Mouse (Mus musculus) embryo, embryonic 10.5 days (tissue): Measurements from ENCODE around the gene Ralgapa1.

Source experiments
- DNase-seq: peaks from one replicate; pipeline ENCODE4 v3.0.0-alpha.2; 2015; ENCODE audit warnings: low spot score

Gene Ralgapa1

DNA sequence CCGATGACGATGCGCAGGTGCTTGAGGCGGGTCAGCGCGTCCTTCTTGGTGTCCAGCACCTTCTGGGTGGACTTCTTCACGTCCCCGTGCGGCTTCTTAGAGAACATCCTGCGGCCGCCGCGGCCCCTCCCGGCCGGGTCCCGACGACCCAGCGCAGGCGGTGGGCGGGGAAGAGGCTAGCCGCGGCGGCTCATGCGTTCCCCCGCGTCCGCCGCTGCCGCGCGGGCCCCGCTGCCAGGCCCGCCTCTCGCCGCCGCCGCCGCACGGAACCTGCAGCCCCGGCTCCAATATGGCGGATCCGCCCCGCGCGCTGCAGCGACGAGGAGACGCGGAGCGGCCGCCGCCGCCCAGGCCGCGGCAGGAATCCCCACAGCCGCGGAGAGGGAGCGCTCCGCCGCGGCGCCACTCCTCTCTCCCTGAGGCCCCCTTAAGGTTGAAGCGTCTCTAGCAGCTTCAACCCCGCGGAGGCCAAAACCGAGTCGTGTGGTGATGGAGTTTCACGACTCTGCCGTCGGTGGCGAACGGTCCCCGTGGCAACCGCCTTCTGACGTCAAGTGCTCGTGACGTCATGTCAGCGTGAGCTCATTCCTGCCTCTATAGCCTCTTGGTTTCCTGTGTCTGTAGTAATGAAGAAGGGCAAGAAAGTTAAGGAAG is at the start of gene Ralgapa1:
Gene Ralgapa1, minus strand, starts transcription at position 507 of the 654 bp plus-strand sequence.
- DNase-seq = peak; percentile 95

DNA sequence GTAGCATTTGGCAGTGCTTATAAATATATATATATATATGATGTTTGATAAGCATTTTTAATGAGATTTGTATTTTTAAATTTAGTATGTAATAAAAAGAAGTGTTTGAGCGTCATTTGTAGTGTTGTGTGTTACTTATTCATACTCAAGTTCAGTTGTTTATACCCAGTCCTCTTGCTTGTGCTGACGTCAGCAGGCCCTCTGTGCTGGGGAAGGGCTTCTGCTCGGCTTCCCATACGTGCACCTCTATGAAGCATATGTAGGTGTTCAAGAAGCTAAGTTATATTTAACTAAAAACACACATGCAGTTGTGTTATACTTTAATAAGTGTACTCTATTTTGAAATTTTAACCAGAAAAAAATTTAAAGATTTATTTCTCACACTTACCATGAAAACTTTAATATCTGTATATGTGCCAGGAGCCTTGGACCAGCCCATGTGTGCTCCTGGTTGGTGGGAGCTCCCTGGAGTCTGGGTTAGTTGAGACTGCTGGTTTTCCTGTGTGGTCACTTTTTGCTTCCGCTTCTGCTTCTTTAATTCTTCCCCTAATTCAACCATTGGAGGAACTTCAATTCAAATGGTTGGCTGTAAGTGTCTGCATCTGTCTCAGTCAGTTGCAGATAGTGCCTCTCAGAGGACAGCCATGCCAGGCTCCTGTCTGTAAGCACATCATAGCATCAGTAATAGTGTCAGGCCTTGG is 48.8 kb upstream of the Ralgapa1 start:
- no peak for DNase-seq

DNA sequence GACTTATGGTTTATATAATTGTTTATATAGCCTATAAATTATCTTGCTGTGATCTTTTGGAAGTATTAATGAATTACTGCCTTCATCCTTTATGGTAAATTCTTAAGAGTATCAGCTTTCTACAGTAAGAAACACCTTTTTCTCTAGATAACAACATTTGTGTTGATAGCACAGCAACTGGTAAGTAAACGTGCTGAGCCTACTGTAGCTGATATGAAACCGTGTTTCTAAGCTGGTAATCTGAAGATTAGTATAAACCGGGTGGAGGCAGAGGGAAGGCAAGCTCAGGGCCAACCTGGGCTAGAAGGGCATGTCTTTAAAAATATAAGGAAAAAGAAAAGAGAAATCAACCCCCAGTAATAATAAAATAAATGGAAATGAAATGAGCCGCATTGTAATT is 46.8 kb upstream of the Ralgapa1 start:
- DNase-seq = no peak

DNA sequence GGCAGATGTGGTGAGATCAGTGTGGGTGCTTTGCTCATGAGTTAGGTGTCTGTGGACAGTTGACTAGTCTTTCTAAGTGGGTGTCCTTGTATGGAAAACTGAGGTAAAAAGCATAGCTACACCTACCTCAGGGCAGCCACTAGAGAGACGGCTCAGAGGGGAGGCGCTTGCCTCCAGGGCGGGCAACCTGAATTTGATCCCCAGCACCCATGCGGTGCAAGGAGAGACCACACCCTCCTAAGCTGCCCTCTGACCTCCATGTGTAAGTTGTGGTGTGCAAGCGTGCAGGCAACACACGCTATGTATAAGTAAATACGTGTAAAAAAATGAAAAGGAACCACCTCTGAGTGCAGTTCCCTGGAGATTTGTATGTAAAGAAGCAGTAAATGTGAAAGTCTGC is 39.7 kb upstream of the Ralgapa1 start:
- no peak for DNase-seq

DNA sequence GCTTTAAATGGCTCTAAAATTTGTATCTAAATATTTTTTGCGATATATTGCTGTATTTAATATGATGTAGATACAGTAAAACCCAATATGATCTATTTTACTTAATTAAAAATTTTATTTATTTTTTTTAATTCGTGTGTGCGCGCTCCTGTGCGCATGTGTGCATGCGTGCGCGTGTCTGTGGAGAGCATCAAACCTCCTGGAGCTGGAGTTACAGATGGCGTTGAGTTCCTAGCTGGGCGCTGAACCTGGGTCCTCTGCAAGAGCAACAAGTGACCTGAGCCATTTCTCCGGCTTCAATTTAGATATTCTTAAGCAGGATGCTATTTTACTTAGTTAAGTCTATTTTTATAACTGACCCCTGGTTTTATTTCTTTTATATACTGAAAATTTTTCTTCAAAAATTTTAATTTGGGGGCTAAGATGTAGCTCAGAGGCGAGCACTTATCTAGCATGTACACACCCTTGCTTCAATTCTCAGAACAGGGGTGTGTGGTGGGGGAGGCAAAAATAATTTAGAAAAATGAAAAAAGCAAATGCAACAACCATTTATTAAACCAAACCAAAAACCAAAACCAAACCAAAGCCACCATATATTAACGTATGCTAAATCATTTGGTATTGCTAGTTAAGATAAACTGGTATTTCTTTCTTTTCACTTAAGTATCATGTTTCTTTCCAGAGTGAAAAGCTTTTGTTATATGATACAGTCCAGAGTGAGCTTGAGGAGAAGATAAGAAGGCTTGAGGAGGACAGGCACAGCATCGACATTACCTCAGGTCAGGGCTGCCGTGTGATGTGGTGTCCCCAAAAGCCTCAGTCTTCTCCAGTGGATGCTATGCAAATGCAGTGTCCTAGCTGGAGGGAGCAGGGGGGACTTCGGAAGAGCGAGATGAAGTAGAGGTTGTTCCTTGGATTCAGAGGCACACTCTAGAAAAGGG is 38.7 kb upstream of the Ralgapa1 start:
- DNase-seq = no peak

DNA sequence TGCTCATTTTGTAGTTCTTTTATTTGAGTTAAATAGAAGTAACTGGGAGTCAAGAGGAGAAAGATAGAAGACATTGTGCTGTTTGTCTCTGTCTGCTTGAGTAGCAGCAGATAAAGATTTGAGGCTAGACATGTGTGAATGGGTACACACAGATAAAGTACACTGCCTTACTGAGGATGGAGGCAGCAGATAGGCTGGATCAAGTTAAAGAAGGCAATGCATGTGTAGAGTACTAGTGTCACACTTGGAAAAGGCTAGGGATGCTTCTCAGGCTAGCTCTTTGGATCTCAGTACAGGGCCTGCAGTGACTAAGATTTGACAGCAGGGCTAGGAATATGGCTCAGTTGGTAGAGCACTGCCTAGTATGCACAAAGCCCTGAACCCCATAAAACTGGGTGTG is 29.7 kb upstream of the Ralgapa1 start:
- no peak for DNase-seq

DNA sequence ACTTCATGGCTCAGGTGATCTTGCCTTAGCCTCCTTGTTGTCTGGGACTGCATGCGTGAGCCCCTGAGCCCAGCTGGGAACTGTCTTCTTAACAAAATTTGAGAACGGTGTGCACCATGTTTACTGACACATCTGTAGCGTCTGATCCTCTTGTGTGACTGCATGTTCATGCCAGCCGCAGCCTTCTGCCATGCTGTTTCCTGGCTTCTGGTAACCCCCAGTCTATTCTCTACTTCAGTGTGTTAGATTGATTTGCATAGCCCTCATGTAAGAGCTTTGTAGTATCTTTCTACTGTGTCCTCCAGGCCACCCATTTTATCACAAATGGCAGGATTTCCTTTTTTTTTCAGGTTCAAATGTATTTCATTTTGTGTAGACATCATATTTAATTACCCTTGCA is 26.9 kb upstream of the Ralgapa1 start:
- no peak for DNase-seq

DNA sequence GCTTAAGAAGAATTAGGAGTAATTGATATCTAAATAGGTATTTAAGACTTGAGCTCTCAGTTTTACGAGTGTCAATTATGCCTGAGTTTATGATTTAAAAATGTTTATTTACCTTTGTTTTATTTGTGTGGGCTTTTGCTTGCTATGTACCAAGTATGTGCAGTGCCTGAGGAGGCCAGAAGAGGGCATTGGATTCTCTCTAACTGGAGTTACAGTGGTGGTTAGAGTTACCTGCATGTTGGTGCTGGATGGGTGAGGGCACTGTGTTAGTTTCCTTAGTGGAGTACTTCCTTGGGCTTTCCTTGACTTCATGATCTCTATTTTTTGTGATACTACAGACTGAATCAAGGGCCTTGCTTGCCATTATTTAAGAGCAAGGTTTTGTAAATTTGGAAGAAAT is 25.8 kb upstream of the Ralgapa1 start:
- DNase-seq = peak; percentile 35

DNA sequence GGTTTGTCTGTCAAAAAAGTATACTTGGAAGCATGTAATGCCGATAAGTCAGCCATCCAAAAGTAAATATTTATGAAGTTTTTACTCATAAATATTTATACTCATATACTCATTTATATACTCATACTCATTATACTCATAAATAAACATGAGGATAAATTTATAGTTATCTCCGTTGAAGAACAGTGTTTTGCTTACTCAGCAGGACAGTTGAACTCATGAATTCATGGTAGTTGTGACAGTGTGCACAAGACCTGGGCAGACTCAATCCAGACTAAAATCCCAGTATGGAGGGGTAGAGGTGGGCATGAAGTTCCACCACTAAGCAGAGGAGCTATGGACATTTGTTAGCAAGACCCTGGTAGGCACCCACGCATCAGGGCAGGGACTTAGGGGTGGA is 16.5 kb upstream of the Ralgapa1 start:
- no peak for DNase-seq

DNA sequence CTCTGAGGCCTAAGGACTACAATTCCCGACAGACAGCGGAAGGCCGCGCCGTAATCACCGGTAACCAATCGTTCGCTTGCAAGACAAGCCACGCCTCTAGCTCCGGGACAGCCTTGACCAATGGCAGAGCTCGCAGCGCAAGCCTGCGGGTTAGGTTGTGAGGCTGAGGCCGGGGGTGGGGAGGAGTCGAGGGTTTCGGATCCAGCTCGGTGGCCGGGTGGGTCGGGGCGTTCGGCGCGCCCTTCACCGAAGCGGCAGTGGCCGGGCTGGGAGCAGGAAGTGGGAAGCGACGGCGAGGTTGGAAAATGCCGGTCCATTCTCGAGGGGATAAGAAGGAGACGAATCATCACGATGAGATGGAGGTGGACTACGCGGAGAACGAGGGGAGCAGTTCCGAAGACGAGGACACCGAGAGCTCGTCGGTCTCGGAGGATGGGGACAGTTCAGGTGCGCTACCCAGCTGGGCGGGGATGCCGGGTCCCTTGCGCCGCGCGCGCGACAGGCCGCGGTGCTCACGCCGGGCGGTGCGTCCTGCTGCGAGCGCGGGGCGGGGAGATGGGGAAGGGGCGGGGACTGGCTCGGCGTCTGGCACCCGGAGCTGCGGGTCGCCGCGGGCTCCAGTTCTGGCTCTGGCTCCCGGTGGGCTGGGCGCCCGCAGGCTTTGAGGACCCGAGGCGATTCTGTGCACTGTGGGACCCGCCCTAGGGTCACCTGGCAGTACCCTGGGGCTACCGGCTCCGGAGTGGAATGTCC is 15.4 kb upstream of the Ralgapa1 start, which contains the start of gene Brms1l:
Gene Brms1l, plus strand, starts transcription at position 126 of the 753 bp plus-strand sequence.
- DNase-seq = peak; percentile 99

DNA sequence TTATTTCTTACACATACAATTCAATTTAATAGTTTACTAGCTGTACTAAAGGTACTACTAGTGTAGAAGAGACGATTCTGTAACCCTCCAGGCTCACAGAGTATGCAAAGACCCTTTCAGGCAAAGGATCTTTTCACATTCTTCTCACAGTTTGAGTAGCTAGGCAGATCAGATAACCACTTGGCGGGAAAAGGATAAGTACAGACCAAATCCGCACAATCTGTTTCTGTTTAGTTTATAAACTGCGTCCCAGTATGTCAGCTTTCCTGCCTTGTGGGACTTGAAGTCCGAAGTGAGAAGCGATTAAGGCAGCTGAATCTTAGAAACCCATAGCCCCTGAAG is 14.9 kb upstream of the Ralgapa1 start:
- no peak for DNase-seq

DNA sequence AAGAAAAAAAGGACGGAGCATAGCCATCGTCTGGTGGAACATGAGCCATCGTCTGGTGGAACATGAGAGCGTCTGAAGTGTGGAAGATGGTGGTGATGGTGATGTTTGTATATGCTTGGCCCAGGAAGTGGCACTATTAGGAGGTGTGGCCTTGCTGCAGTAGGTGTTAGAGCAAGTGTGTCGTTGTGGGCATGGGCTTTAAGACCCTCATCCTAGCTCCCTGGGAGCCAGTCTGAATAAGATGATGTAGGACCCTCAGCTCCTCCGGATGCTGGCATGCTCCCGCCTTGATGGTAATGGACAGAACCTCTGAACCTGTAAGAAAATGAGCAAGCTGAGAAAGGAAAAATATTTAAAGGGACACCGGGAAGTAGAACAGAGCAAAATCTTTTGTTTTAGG is 13.9 kb upstream of the Ralgapa1 start:
- DNase-seq = no peak

DNA sequence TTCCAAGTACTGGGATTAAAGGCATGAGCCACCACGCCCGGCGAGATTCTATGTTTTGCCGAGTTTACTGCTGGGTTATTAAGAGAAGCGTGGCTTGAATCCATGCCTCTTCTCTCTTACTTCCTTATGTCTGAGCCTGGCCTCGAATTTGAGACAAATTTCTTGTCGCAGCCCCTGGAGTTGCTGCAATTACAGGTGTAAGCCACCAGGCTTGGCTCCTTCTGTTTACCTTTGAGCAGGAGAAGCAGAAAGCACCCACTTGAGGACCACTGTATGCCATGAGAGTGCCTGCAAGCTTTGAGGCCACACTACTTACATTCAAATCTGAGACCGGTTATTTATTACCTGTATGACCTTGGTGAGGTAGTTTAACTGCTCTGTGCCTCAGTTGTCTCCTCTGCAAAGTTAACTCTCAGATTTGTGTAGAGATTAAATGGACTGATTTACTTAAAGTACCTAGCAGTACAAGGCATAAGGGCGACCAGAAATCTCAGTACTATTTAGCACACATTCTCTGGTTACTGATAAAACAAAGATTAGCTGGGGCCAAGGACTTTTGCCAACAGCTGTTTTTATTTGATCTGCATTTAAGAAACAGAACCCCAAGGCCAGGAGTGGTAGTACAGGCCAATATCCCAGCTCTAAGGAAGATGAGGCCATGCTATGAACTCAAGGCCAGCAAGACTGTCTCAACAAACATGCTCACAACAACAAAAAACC is 13.1 kb upstream of the Ralgapa1 start:
- no peak for DNase-seq

DNA sequence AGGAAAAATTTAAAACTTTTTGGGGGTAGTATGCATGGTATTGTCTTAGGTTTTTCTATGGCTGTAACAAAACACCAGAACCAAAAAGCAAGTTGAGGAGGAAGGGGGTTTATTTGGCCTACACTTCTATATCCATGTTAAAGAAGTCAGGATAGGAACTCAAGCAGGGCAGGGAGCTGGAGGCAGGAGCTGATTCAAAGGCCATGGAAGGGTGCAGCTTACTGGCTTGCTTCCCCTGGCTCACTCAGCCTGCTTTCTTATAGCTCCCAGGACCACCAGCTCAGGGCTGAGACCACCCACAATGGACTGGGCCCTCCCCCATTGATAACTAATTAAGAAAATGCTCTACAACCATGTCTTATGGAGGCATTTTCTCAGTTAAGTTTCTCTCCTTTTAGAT is 12.0 kb upstream of the Ralgapa1 start:
- DNase-seq = no peak

DNA sequence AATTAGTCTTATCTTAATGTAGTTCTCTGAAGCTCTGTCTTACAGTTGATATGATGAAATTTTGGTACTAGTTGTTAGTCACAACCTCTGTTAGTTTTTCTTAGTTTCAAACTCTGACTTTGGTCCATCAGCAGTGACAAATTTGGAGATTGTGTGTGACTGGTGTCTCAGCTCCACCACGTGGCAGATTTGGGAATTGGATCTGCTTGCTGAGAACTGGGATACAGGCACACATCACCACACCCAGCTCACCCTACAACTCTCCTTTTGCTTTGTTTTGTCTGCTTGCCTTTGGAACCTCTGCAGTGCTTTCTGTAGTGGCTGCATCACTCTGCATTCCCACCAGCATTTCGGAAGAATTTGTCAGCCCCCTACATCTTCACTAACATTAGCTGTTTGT is 10.1 kb upstream of the Ralgapa1 start:
- peak; percentile 76 for DNase-seq

DNA sequence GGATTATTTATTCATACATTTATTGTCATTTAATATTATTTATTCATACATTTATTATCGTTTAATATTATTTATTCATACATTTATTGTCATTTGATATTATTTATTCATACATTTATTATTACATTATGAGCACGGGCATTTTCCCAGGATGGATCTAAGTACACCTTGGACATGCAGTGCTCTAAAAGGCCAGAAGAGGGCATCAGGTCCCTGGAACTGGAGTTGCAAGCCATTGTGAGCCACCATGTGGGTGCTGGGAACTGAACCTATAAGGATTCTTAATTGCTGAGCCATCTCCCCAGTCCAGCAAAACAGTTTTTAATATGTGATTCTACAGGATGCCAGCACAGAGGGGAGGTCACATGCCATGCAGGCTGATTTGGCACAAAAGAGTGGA is 4.6 kb upstream of the Ralgapa1 start:
- DNase-seq = no peak

DNA sequence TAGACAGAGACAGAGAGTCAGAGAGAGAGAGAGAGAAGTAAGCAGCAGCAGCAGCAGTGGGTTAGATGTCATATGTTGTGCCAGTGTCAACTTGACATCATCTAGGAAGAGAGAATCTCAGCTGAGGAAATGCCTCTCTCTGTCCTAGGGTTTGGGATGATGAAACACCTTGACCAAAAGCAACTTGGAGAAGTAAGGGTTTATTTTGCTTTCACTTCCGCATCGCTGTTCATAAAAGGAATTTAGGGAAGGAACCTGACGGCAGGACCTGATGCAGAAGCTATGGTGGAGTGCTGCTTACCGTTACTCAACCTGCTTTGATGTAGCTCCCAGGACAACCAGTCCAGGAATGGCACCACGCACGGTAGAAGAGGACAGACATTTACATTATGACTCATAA is 3.1 kb upstream of the Ralgapa1 start:
- no peak for DNase-seq

DNA sequence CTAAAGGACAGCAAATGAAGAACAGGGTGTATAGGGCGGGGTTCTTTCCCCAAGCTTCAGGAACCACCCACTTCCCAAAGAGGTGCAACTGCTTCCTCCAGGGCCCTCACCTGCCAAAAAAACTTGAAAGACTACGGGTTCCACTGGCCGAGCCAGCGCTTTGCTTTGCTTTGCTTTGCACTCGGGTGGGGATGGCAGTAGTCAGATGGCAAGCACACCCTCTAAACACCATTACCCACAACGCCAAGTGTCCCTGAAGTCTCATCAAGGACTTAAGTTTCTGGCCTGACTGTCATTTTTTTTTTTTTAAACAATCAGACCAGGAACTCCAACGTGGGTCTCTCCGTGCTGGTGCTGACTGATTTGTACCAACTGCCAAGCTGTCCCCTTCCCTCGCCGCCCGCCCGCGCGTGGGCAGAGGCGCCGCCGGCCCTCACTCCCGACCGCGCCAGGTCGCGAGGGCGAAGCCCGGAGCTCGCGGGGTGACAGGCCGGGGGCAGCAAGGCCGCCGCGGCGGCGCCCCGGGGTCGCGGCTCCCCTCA is 777 bp downstream of the Ralgapa1 start:
- DNase-seq = peak; percentile 52

DNA sequence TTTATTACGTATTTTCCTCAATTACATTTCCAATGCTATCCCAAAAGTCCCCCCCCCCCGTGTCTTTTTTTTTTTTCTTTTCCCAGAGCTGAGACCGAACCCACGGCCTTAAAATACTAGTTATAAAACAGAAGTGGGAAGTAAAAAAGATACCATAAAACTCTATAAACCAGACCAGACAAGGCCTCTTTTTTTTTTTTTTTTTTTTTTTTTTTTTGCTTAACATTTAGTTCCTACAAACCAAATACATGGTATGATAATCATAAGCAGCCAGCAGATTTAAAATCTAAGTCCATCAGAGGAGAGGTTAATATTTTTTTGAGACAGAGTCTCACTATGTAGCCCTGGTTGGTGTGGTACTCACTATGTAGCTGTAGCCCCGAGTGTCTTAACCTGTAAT is 4.5 kb downstream of the Ralgapa1 start:
- no peak for DNase-seq

DNA sequence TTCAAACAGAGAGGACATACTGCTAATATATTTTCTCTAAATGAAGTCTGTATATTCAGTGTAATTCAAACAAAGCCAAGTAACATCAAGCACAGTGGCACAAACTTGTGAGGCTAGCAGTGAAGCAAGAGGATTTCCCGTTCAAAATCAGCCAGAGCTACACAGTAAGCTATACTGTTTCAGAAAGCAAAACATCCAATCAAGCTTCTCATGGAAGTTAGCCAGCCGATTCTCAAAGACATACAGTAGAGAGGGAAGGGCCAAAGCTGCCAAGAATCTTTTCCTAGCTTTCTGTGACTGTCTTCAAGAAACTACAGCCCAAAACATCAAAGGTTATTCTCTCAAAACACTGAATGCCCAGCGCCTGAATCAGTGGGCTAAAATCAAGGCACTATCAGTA is 15.9 kb downstream of the Ralgapa1 start:
- DNase-seq = no peak

DNA sequence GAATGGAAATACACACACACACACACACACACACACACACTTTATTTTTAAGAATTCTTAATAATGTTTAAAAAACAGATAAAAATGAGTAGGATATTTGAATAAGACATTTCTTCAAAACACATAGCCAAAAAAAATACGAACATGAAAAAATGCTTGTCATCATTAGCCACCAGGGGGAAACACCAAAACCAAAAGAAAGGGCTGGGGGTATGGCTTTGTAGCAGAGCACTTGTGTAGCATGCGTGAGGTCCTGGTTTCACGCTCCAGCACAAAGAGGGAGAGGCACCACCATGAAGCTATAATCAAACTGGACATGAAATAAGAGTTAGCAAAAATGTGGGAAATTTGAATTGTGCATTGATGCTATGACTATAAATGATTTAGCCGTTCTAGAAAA is 19.8 kb downstream of the Ralgapa1 start:
- DNase-seq = no peak
